Mouse (Mus musculus): ENCODE data around the gene Apon.

- TF ChIP-seq CTCF (IDR thresholded peaks at IDR 0.05; ENCODE audit: low read depth, low read length), result no peak
- TF ChIP-seq POLR2A (IDR thresholded peaks at IDR 0.05; ENCODE audit: extremely low read depth, insufficient read depth, low read length), result no peak
These were observed 24.3 kb downstream of the Apon start for GRCm38 (mm10) chr10:128278158-128278557.
